Mouse (Mus musculus) limb, embryonic 10.5 days (tissue): ENCODE results near the gene Bach1. TPM values are rescaled to one million over a fixed set of nuclear protein-coding genes. Genes with fewer than 3 reads are reported as not detected.
"Not testable (repeated sequence)": the region's sequence is repeated elsewhere in the genome, so short reads cannot be mapped to it uniquely, and the experiment has no call there.

Experiments
- DNase-seq: peaks from one replicate; pipeline ENCODE4 v3.0.0-alpha.2; 2017; ENCODE audit warnings: low spot score
- H3K27ac ChIP-seq: fragments of 300-500 bp; sonication (generic); 2 replicates; pipeline ENCODE4 v1.5.1; 2016; ENCODE audit warnings: mild to moderate bottlenecking
- H3K27me3 ChIP-seq: fragments of 300-500 bp; sonication (generic); 2 replicates; pipeline ENCODE4 v1.6.1; 2016; ENCODE audit warnings: low read depth, mild to moderate bottlenecking; ENCODE audit not compliant: poor library complexity, severe bottlenecking
- H3K36me3 ChIP-seq: fragments of 300-500 bp; sonication (generic); 2 replicates; pipeline ENCODE4 v1.6.1; 2016; ENCODE audit warnings: mild to moderate bottlenecking, moderate library complexity
- H3K4me1 ChIP-seq: fragments of 300-500 bp; sonication (generic); 2 replicates; pipeline ENCODE4 v1.6.1; 2016
- H3K4me3 ChIP-seq: fragments of 300-500 bp; sonication (generic); 2 replicates; pipeline ENCODE4 v1.5.1; 2016; ENCODE audit warnings: mild to moderate bottlenecking, moderate library complexity
- H3K9me3 ChIP-seq: fragments of 300-500 bp; sonication (generic); replicated peaks from 2 replicates; pipeline ENCODE4 v1.6.1; 2016; ENCODE audit warnings: mild to moderate bottlenecking
- WGBS: fragments of 180-500 bp; shearing (Covaris S2); methylation state at CpG from one replicate; pipeline ENCODE4 v1.1.7; 2016; 5-methylcytosine and 5-hydroxymethylcytosine counted together
- polyA plus RNA-seq: library from polyadenylated mRNA; unstranded; fragments of >200 nt; fragmentation: Nextera tagmentation; extraction: Ambion mirVana; gene quantifications from 2 replicates; pipeline ENCODE4 v1.2.1, GENCODE M21; 2016

Bach1 gene
- polyA plus RNA-seq, 1 experiment from 2014 or later = 15.4 TPM

DNA sequence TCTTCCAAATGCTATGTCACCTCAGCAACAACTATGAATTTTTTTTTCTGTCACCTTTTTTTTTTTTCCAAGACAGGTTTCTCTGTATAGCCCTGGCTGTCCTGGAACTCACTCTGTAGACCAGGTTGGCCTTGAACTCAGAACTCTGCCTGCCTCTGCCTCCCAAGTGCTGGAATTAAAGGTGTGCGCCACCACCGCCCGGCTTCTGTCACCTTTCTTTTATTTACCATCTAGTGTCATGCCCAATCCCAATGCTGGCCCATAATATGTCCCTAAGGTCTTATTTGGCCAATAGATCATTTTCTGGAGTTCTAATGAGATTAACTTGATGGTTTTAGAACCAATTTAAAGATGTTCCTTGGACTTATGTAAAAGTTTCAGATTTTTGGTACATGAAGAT, 10.4 kb upstream of the Bach1 start:
- not testable (repeated sequence) for H3K9me3 ChIP-seq, H3K4me3 ChIP-seq, H3K4me1 ChIP-seq, DNase-seq, H3K36me3 ChIP-seq, H3K27me3 ChIP-seq, H3K27ac ChIP-seq
- WGBS = 98% methylated on average over 3 of the region's 3 CpGs

DNA sequence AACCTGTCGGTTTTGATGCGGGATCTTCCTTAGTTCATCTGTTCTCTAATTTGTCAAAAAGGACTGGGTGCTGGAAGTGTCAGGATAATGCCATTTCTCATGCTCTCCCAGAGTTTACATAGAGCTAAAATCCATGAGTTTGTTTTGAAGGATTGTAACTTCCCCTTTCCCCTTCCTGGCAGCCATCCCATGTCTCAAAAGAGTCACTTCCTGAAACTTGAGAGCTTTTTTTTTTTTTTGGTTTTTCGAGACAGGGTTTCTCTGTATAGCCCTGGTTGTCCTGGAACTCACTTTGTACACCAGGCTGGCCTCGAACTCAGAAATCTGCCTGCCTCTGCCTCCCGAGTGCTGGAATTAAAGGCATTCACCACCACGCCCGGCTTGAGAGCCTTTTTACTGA, 9.9 kb upstream of the Bach1 start:
- H3K4me3 ChIP-seq, DNase-seq, H3K4me1 ChIP-seq, H3K27me3 ChIP-seq, H3K27ac ChIP-seq, H3K36me3 ChIP-seq, H3K9me3 ChIP-seq: not testable (repeated sequence)
- WGBS = 85% methylated on average over 7 of the region's 7 CpGs

DNA sequence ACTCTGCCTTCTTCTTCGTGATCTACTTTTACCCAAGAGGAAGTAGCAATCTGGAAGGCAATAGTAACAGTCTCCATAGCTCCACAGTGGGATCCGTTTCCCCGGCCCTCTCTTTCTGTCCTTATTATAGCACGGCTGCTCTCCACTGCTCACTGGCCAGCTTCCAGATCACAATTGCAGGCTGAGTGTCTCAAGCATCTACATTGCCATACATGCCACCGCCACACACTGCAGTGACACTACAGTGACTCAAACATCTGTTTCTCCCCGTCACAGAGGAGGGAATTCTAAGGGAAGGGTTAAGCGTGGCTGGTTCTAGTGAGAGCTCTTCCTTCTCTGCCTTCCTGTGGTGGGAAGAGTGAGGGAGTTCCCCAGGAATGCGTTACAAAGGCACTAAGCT, 9.5 kb upstream of the Bach1 start:
- no peaks in the 10 kb centered on the region for H3K36me3 ChIP-seq
- no peak overlapping the region for H3K4me3 ChIP-seq
- 84% methylated on average over 8 of the region's 8 CpGs for WGBS
- no peak for DNase-seq
- H3K9me3 ChIP-seq = no peaks in the 10 kb centered on the region
- H3K27me3 ChIP-seq = no peaks in the 10 kb centered on the region
- no peaks in the 10 kb centered on the region for H3K4me1 ChIP-seq
- no peak overlapping the region for H3K27ac ChIP-seq

DNA sequence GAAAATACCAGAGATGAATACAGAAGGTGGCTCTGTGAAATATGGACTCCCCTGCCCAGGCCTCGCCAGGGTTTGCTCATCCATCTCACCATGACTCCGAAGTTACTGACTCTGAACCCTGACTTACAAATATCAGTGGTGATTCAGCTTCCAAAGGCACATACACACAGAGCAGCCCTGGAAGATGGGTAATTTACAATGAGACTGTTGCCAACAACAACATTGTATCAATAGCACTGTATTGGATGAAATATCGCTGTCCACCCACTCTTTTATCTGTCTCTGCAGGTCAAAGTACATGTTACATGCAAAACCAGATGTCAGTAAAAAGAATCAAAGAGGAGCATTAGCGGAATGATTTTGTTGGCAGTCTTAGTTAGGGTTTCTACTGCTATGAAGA, 8.2 kb upstream of the Bach1 start:
- WGBS = 92% methylated on average over 4 of the region's 4 CpGs

DNA sequence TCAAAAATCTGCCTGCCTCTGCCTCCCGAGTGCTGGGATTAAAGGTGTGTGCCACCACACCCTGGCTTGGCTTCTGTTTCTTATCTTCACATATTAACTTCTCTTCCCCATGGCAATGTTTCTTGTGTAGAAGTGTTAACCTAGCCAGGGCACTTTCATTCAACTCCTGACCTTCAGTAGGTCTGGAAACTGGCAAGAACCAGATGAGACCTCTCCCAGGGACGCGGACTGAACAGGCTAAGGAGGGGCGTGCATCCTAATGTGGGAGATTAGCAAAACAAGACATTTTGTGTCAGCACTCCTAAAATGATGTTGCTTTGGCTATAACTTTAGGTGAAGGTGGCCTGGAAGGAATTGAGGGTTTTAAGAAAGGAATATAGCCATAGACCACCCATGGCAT, 7.6 kb upstream of the Bach1 start:
- H3K36me3 ChIP-seq = no peaks in the 10 kb centered on the region
- no peak overlapping the region for H3K27ac ChIP-seq
- no peaks in the 10 kb centered on the region for H3K27me3 ChIP-seq
- no peak overlapping the region for H3K4me3 ChIP-seq
- 90% methylated on average over 4 of the region's 4 CpGs for WGBS
- H3K9me3 ChIP-seq = no peaks in the 10 kb centered on the region
- no peaks in the 10 kb centered on the region for H3K4me1 ChIP-seq
- DNase-seq = no peak

More for the DNA sequence above, 8.2 kb upstream of the Bach1 start:
- Histone ChIP-seq H3K9me3 (no peaks in the 10 kb centered on the region), H3K36me3 (no peaks in the 10 kb centered on the region), H3K27me3 (no peaks in the 10 kb centered on the region), H3K4me1 (no peaks in the 10 kb centered on the region), H3K4me3 (no peak overlapping the region), H3K27ac (no peak overlapping the region)
- DNase-seq = no peak

DNA sequence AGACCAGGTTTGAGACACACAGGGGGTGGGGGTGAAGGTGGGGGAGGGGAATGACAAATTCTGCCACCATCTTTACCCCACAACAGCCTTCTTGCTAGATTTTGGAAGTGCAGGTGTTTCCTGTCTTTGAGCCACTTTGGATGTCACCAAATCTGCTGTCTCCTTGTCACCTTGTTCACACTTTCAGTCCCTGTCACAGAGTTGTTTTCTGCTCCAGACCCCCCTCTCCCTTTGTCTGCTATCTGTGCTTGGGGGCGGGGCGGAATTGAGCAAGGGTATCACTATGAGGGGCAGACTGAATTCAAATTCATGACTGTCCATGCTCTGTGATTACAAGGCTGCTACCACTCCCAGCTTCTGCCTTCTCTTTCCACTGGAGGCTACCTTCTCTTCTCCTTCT, 6.2 kb upstream of the Bach1 start:
- H3K9me3 ChIP-seq = no peaks in the 10 kb centered on the region
- 94% methylated on average over 2 of the region's 2 CpGs for WGBS
- H3K27me3 ChIP-seq = no peaks in the 10 kb centered on the region; the same call in 1 of the 2 replicates
- no peak for DNase-seq
- H3K27ac ChIP-seq = no peak overlapping the region
- H3K4me1 ChIP-seq = no peaks in the 10 kb centered on the region
- no peak overlapping the region for H3K4me3 ChIP-seq
- no peaks in the 10 kb centered on the region for H3K36me3 ChIP-seq

DNA sequence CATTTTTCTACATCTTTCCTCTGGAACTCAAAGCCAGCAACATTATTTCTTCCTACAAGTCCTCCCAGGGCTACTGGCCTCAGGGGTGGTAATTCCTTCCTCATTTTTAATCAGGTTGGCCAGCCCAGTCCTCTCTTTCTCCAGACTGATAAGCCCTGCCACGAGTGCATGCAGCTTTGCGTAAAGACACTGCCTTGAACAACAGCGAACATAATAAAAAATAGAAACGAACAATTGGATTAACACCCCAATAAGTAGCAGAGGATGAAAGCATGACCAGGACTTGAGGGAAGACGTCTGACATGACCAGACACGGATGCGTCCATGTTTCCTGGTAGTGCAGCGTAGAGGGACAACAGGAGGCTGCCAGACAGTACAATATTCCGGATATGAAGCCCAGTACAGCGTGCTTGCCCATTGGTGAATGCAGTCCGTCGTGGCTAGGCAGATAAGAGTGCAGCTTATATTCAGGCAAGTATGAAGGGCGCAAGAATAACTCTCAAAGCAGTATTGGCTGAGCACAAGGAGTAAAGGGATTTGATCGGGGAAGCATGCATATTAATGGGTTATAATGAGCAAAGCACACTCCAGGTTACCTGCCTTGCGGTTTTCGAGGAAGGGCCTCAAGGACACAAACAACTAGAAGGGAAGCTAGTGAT, 909 bp upstream of the Bach1 start:
- Histone ChIP-seq H3K9me3 (no peaks in the 10 kb centered on the region), H3K4me1 (peaks cover 20% of the 10 kb centered on the region), H3K27me3 (no peaks in the 10 kb centered on the region; the same call in 1 of the 2 replicates), H3K36me3 (no peaks in the 10 kb centered on the region), H3K27ac (peak overlapping the region; percentile 98; the same call in 1 of the 2 replicates), H3K4me3 (peak overlapping the region; percentile 95)
- DNase-seq = no peak
- WGBS = 51% methylated on average over 16 of the region's 16 CpGs

DNA sequence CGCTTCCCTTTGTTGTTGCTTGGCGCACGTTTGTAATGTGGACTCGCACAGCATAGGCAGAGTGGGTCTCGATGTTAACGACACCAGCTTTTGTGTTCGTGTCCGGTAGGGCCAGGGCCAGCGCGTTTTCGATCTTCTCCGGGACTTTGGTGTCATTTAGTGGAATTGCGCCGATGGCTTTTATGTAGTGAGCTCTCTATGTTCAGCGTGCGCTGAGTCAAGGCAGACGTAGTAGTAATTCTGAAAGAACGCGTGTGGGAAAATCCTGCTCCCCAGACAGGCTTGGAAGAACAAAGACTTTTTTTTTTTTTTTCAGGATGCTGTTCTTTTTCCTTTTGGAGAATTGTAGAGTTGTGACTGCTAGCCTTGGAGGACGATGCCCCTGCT, 554 bp downstream of the Bach1 start:
- Histone ChIP-seq H3K27me3 (no peaks in the 10 kb centered on the region; the same call in 1 of the 2 replicates), H3K9me3 (no peaks in the 10 kb centered on the region), H3K27ac (peak overlapping the region; percentile 98), H3K36me3 (no peaks in the 10 kb centered on the region), H3K4me1 (peaks cover 29% of the 10 kb centered on the region), H3K4me3 (peak overlapping the region; percentile 95)
- under 1% methylated on average over 20 of the region's 20 CpGs for WGBS
- DNase-seq = peak; percentile 76

DNA sequence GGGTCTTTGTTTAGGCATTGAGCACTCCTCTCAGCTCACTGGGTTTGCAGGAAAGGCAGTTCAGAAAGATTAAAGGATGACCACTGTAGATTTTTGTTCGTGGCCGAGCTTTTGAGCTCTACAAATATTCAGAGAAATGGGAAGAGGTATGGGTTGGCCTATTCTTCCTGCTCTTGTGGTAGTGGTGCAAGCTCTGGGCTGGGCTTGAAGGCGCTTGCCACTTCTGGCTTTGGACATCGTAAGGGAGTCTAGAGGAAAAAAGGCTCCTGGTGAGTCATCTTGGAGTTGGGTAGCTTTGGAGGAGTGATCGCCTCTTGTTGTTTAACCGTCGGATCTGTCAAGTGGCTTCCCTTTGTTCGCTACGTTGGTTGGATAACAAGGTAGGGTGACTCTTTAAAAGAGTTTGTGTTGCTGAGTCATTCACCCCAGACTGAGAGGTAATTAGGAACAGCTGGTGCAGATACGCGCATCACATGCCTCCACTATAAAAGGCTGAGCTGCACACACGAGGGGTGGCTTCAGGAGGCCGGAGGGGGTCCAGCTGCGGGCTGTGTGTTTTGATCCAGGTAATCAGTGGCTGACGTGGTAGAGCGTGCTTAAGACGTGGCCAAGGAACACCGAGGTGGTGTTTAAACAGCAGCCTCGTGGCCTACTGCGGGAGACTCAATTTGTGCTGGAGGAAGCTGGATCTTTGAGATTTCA, 1.1 kb downstream of the Bach1 start:
- WGBS = under 1% methylated on average over 20 of the region's 20 CpGs
- peaks cover 29% of the 10 kb centered on the region for H3K4me1 ChIP-seq

DNA sequence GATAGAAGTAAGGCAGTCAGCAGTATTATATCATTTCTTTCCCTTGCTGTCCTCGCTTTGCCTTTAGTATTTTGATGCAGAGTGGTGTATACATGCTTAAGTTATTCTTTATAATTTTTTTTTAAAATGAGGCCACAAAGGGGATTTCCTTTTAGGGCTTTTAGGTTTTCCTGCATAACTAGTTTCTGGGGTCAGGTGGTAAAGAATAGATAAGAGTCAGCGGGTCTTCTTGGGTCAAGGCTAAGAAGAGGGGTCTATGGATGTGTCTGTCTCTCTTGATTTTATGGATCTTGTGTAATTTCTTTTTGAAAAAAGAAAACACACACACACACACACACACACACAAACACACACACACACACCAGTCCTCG, 1.6 kb downstream of the Bach1 start:
- Histone ChIP-seq H3K27ac (peak overlapping the region; percentile 98; the same call in 1 of the 2 replicates), H3K4me1 (peaks cover 29% of the 10 kb centered on the region), H3K4me3 (peak overlapping the region; percentile 95), H3K9me3 (no peaks in the 10 kb centered on the region), H3K27me3 (no peaks in the 10 kb centered on the region; the same call in 1 of the 2 replicates), H3K36me3 (no peaks in the 10 kb centered on the region)
- no peak for DNase-seq
- WGBS = 49% methylated on average over 3 of the region's 3 CpGs

More for the DNA sequence above, 1.1 kb downstream of the Bach1 start:
- no peaks in the 10 kb centered on the region; the same call in 1 of the 2 replicates for H3K27me3 ChIP-seq
- H3K36me3 ChIP-seq = no peaks in the 10 kb centered on the region
- H3K27ac ChIP-seq = peak overlapping the region; percentile 98
- H3K9me3 ChIP-seq = no peaks in the 10 kb centered on the region
- peak; percentile 80 for DNase-seq
- peak overlapping the region; percentile 95 for H3K4me3 ChIP-seq

DNA sequence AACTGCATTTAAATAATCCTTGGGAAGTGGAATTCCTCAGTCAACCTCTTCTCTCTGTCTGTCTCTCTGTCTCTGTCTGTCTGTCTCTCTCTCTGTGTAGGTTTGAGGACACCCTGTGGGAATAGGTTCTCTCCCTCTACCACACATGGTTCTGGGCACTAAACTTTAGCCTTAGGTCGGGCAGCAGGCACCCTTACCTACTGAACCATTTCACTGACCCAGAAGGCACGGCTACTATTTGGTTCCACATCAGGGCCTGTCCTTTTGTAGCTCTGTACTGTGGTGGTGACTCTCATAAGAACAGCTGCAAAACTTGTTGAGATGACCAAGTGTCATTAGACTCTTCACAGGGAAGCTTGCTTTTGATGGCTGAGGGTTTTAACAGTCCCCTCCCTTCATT, 3.1 kb downstream of the Bach1 start:
- DNase-seq = no peak
- 77% methylated on average over 2 of the region's 2 CpGs for WGBS
- H3K27me3 ChIP-seq = no peaks in the 10 kb centered on the region; the same call in 1 of the 2 replicates
- H3K4me1 ChIP-seq = peaks cover 38% of the 10 kb centered on the region
- H3K4me3 ChIP-seq = no peak overlapping the region
- no peaks in the 10 kb centered on the region for H3K9me3 ChIP-seq
- H3K27ac ChIP-seq = no peak overlapping the region
- H3K36me3 ChIP-seq = no peaks in the 10 kb centered on the region

DNA sequence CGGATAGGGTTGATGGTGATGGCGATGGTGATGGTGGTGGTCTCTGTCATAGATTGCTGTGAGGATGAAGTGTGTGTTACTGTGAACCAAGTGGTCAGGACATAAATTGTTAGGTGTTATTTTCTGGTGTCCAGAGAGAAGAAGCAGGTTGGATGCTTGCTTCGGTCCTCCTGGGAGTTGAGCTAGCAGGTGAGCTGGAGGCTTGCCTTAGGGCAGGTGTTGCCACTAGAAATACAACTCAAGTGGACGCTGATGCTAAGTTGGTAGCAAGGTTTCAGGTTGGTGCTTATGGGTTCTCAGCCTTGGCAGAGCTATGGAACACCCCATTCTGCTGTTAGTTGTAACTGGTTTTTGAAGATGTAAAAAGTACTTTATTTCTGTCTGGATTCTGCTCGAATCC, 4.1 kb downstream of the Bach1 start:
- DNase-seq = no peak
- no peaks in the 10 kb centered on the region for H3K36me3 ChIP-seq
- H3K27me3 ChIP-seq = no peaks in the 10 kb centered on the region
- H3K9me3 ChIP-seq = no peaks in the 10 kb centered on the region
- 93% methylated on average over 5 of the region's 5 CpGs for WGBS
- H3K4me1 ChIP-seq = peaks cover 43% of the 10 kb centered on the region
- no peak overlapping the region for H3K27ac ChIP-seq
- no peak overlapping the region for H3K4me3 ChIP-seq

DNA sequence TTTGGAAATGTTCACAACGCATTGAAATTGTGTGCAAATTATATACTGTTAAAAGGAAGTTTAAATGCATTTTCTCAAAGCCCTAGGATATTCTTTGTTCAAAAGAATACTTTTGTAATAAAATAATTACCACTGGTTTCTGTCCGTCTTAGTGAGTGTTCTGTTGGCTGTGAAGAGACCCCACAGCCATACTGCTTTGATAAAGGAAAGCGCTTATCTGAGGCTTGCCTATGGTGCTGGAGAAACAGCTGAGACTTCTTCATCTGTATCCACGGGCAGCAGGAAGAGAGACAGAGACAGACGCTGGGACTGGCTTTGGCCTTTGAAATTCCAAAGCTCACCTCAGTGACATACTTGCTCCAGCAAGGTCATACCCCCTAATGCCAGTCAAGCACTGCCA, 5.5 kb downstream of the Bach1 start:
- Histone ChIP-seq H3K4me1 (peaks cover 42% of the 10 kb centered on the region), H3K27ac (no peak overlapping the region), H3K36me3 (no peaks in the 10 kb centered on the region), H3K27me3 (no peaks in the 10 kb centered on the region), H3K9me3 (no peaks in the 10 kb centered on the region), H3K4me3 (no peak overlapping the region)
- no peak for DNase-seq
- 62% methylated on average over 5 of the region's 5 CpGs for WGBS
